Mouse (Mus musculus) heart, embryonic 16.5 days (tissue): Measurements from ENCODE around the gene Erich6b. TPM values are rescaled to one million over a fixed set of nuclear protein-coding genes. Genes with fewer than 3 reads are reported as not detected.

Experiments used
- ATAC-seq: fragments of 200-750 bp; cut with Nextera tagmentation; replicated peaks from 2 replicates; pipeline ENCODE4 v1.8.0; 2017; ENCODE audit warnings: moderate number of reproducible peaks; ENCODE audit not compliant: insufficient read depth, low FRiP score; ENCODE audit errors: extremely low read depth
- H3K27ac ChIP-seq: fragments of 300-500 bp; sonication (generic); 2 replicates; pipeline ENCODE4 v1.5.1; 2014; ENCODE audit warnings: mild to moderate bottlenecking, low read length, control low read depth, moderate library complexity
- H3K27me3 ChIP-seq: fragments of 300-500 bp; sonication (generic); 2 replicates; pipeline ENCODE4 v1.6.1; 2014; ENCODE audit warnings: low read length, mixed read lengths; ENCODE audit not compliant: control insufficient read depth, insufficient read depth
- H3K36me3 ChIP-seq: fragments of 300-500 bp; sonication (generic); 2 replicates; pipeline ENCODE4 v1.6.1; 2014; ENCODE audit not compliant: control insufficient read depth, insufficient read depth
- H3K4me1 ChIP-seq: fragments of 300-500 bp; sonication (generic); 2 replicates; pipeline ENCODE4 v1.6.1; 2014; ENCODE audit warnings: low read length, mixed read lengths; ENCODE audit not compliant: control insufficient read depth, insufficient read depth
- H3K4me2 ChIP-seq: fragments of 300-500 bp; sonication (generic); 2 replicates; pipeline ENCODE4 v1.6.1; 2014; ENCODE audit warnings: low read depth, mild to moderate bottlenecking, control low read depth, low read length
- H3K4me3 ChIP-seq: fragments of 300-500 bp; sonication (generic); 2 replicates; pipeline ENCODE4 v1.5.1; 2014; ENCODE audit warnings: mild to moderate bottlenecking, control low read depth, low read length
- H3K9ac ChIP-seq: fragments of 300-500 bp; sonication (generic); 2 replicates; pipeline ENCODE4 v1.6.1; 2014; ENCODE audit warnings: low read length, control low read depth
- H3K9me3 ChIP-seq: fragments of 300-500 bp; sonication (generic); replicated peaks from 2 replicates; pipeline ENCODE4 v1.6.1; 2016; ENCODE audit warnings: low read length; ENCODE audit not compliant: control insufficient read depth
- WGBS: fragments of 180-500 bp; shearing (Covaris S2); extraction: QIAGEN DNeasy Blood & Tissue Kit; methylation state at CpG from one replicate; pipeline ENCODE4 v1.1.7; 2014; 5-methylcytosine and 5-hydroxymethylcytosine counted together
- polyA plus RNA-seq: library from polyadenylated mRNA; unstranded; fragments of >200 nt; fragmentation: Nextera tagmentation; extraction: Ambion mirVana; gene quantifications from 2 replicates; pipeline ENCODE4 v1.2.1, GENCODE M21; 2015

Gene Erich6b
- polyA plus RNA-seq, 1 experiment from 2014 or later, result not detected

DNA sequence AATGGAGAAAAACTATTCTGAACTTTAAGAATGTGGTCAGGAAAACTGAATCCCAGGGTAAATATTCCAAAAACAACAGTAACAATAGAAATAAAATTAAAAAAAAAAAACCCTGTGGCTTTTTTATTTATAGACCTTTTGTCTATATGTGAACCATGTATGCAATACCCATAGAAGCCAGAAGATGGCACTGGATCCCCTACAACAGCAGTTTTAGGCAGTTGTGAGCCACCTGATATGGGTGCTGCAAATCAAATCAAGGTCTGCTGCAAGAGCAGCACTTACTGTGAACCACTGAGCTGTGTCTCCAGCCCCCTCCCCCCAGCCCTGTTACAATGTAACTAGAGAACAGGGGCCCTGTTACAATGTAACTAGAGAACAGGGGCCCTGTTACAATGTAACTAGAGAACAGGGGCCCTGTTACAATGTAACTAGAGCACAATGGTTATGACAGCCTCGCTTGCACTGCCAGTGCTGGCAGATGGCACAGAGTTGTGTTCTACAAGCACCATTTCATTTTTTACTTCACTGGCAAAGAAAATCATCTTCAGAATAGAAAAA is 27.1 kb downstream of the Erich6b start:
- Histone ChIP-seq H3K27me3 (no peaks in the 10 kb centered on the region), H3K4me3 (no peak overlapping the region), H3K9me3 (no peaks in the 10 kb centered on the region), H3K36me3 (no peaks in the 10 kb centered on the region), H3K4me1 (no peaks in the 10 kb centered on the region), H3K27ac (no peak overlapping the region), H3K4me2 (no peak overlapping the region), H3K9ac (no peak overlapping the region)
- 74% methylated on average over 1 of the region's 1 CpGs for WGBS
- ATAC-seq, result no peak

DNA sequence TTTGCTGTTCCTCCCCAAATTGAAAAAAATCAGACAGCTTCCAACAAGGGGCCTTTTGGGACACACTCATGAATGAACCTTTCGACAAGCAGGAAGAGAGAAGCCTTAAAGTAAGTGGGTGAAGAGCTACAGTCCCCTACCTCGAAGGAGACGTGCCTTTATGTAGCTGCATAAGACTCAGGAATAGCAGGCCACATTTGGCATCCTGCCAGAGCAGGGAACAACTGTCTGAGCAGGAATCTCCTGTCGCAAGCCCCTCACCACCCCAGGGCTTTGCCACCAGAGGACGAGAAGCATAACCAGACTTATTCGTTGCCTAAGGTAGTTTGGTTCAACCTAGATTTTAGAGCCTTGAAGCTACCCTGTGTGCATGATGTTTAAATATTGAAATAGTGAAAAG is 34.3 kb downstream of the Erich6b start:
- no peaks in the 10 kb centered on the region for H3K36me3 ChIP-seq
- H3K9ac ChIP-seq, result no peak overlapping the region
- no peak overlapping the region for H3K4me3 ChIP-seq
- no peak for ATAC-seq
- WGBS, result 34% methylated on average over 6 of the region's 6 CpGs
- no peaks in the 10 kb centered on the region for H3K9me3 ChIP-seq
- H3K27ac ChIP-seq, result no peak overlapping the region
- H3K27me3 ChIP-seq, result no peaks in the 10 kb centered on the region
- no peak overlapping the region for H3K4me2 ChIP-seq
- H3K4me1 ChIP-seq, result no peaks in the 10 kb centered on the region

DNA sequence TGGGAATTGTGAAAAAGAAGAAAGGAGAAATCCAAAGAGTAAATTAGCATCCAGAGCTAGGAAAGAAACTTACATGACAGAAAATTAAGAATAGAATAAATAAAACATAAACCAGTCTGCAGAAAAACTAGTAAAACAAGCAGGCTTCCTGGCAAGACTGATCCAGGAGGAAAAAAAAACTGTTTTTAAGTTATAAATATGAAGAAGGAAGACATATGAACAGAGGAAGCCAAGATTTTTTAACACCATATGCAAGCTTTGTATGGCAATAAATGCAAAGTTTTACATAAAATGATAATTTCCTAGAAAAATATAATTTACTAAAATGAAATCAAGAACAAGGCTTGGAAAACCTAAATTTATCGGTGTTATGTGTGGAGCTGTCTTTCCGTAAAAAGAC is 48.4 kb downstream of the Erich6b start:
- no peaks in the 10 kb centered on the region for H3K4me1 ChIP-seq
- WGBS, result 90% methylated on average over 2 of the region's 2 CpGs
- no peak for ATAC-seq
- no peaks in the 10 kb centered on the region for H3K27me3 ChIP-seq
- no peak overlapping the region for H3K4me3 ChIP-seq
- H3K9ac ChIP-seq, result no peak overlapping the region
- no peak overlapping the region for H3K4me2 ChIP-seq
- no peak overlapping the region for H3K27ac ChIP-seq
- no peaks in the 10 kb centered on the region for H3K9me3 ChIP-seq
- no peaks in the 10 kb centered on the region for H3K36me3 ChIP-seq

GRCm38 (mm10) chr14:75696096-75696495 is 54.0 kb downstream of the Erich6b start:
- ATAC-seq, result no peak
- Histone ChIP-seq H3K9ac (no peak overlapping the region), H3K27me3 (no peaks in the 10 kb centered on the region), H3K9me3 (no peaks in the 10 kb centered on the region), H3K4me2 (no peak overlapping the region), H3K27ac (no peak overlapping the region), H3K36me3 (peaks cover 1% of the 10 kb centered on the region; the same call in 1 of the 2 replicates), H3K4me1 (no peaks in the 10 kb centered on the region), H3K4me3 (no peak overlapping the region)
- 75% methylated on average over 5 of the region's 5 CpGs for WGBS

- H3K4me2 ChIP-seq, result no peak overlapping the region
- no peak overlapping the region for H3K27ac ChIP-seq
- peaks cover 8% of the 10 kb centered on the region for H3K36me3 ChIP-seq
- H3K4me3 ChIP-seq, result no peak overlapping the region
- ATAC-seq, result no peak
- no peak overlapping the region for H3K9ac ChIP-seq
- H3K9me3 ChIP-seq, result no peaks in the 10 kb centered on the region
- H3K27me3 ChIP-seq, result no peaks in the 10 kb centered on the region
- WGBS, result 73% methylated on average over 1 of the region's 1 CpGs
- no peaks in the 10 kb centered on the region for H3K4me1 ChIP-seq
Observed at GRCm38 (mm10) chr14:75697928-75698327, 55.9 kb downstream of the Erich6b start.

- H3K27ac ChIP-seq, result no peak overlapping the region
- WGBS, result 56% methylated on average over 4 of the region's 4 CpGs
- no peaks in the 10 kb centered on the region for H3K9me3 ChIP-seq
- no peak overlapping the region for H3K9ac ChIP-seq
- no peak overlapping the region for H3K4me2 ChIP-seq
- peaks cover 42% of the 10 kb centered on the region for H3K36me3 ChIP-seq
- no peaks in the 10 kb centered on the region for H3K27me3 ChIP-seq
- no peak for ATAC-seq
- no peak overlapping the region for H3K4me3 ChIP-seq
- no peaks in the 10 kb centered on the region for H3K4me1 ChIP-seq
Observed at GRCm38 (mm10) chr14:75706647-75707046, 64.6 kb downstream of the Erich6b start.

GRCm38 (mm10) chr14:75707771-75708170 is 65.7 kb downstream of the Erich6b start:
- H3K9me3 ChIP-seq, result no peaks in the 10 kb centered on the region

GRCm38 (mm10) chr14:75708986-75709385 is 66.9 kb downstream of the Erich6b start:
- Histone ChIP-seq H3K27me3 (no peaks in the 10 kb centered on the region), H3K9me3 (no peaks in the 10 kb centered on the region), H3K4me2 (no peak overlapping the region), H3K4me3 (no peak overlapping the region), H3K4me1 (no peaks in the 10 kb centered on the region; the same call in 1 of the 2 replicates), H3K9ac (no peak overlapping the region), H3K36me3 (peaks cover 40% of the 10 kb centered on the region), H3K27ac (no peak overlapping the region)
- 94% methylated on average over 1 of the region's 1 CpGs for WGBS
- no peak for ATAC-seq

More at GRCm38 (mm10) chr14:75707771-75708170, 65.7 kb downstream of the Erich6b start:
- Histone ChIP-seq H3K4me3 (no peak overlapping the region), H3K36me3 (peaks cover 45% of the 10 kb centered on the region), H3K27ac (no peak overlapping the region), H3K4me1 (no peaks in the 10 kb centered on the region), H3K4me2 (no peak overlapping the region), H3K27me3 (no peaks in the 10 kb centered on the region), H3K9ac (no peak overlapping the region)
- no peak for ATAC-seq
- WGBS, result 84% methylated on average over 7 of the region's 7 CpGs

DNA sequence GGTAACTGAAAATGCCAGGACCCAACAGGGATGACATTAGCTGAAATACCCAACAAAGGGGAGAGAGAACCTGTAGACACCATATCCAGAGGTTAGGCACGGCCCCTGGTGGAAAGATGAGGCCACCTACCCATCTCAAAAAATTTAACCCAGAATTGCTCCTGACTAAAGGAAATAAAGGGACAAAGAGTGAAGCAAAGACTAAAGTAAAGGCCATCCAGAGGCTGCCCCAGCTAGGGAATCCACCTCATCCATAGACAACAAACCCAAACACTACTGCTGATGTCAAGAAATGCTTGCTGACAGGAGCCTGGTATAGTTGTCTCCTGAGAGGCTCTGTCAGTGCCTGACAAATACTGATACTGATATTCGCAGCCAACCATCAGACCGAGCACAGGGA is 69.7 kb downstream of the Erich6b start:
- H3K9ac ChIP-seq, result no peak overlapping the region
- H3K4me3 ChIP-seq, result no peak overlapping the region
- no peak for ATAC-seq
- 91% methylated on average over 3 of the region's 3 CpGs for WGBS
- no peak overlapping the region for H3K4me2 ChIP-seq
- no peaks in the 10 kb centered on the region; the same call in 1 of the 2 replicates for H3K4me1 ChIP-seq
- H3K27ac ChIP-seq, result no peak overlapping the region
- peaks cover 50% of the 10 kb centered on the region for H3K36me3 ChIP-seq
- H3K9me3 ChIP-seq, result no peaks in the 10 kb centered on the region
- H3K27me3 ChIP-seq, result no peaks in the 10 kb centered on the region
